Mouse (Mus musculus) midbrain, postnatal 0 days (tissue): ENCODE measurements around the gene Abat. TPM values are rescaled to one million over a fixed set of nuclear protein-coding genes. Genes with fewer than 3 reads are reported as not detected.

Experiments used
- ATAC-seq: fragments of 200-750 bp; cut with Nextera tagmentation; 2 replicates; pipeline ENCODE4 v1.8.0; 2017; ENCODE audit warnings: moderate number of reproducible peaks, mild to moderate bottlenecking, moderate TSS enrichment, moderate library complexity; ENCODE audit not compliant: low FRiP score
- DNase-seq: peaks from one replicate; pipeline ENCODE4 v3.0.0-alpha.2; 2015; ENCODE audit warnings: low spot score
- H3K27ac ChIP-seq: fragments of 300-500 bp; sonication (generic); 2 replicates; pipeline ENCODE4 v1.5.1; 2014; ENCODE audit warnings: low read depth, mild to moderate bottlenecking, low read length, mixed read lengths
- H3K27me3 ChIP-seq: fragments of 300-500 bp; sonication (generic); 2 replicates; pipeline ENCODE4 v1.6.1; 2014; ENCODE audit warnings: low read length, control low read depth, mixed read lengths; ENCODE audit not compliant: insufficient read depth
- H3K36me3 ChIP-seq: fragments of 300-500 bp; sonication (generic); 2 replicates; pipeline ENCODE4 v1.6.1; 2014; ENCODE audit warnings: low read length, control low read depth, mixed read lengths; ENCODE audit not compliant: insufficient read depth
- H3K4me1 ChIP-seq: fragments of 300-500 bp; sonication (generic); 2 replicates; pipeline ENCODE4 v1.6.1; 2014; ENCODE audit warnings: mild to moderate bottlenecking, control low read depth, antibody characterized with exemption, low read length, mixed read lengths; ENCODE audit not compliant: insufficient read depth
- H3K4me2 ChIP-seq: fragments of 300-500 bp; sonication (generic); 2 replicates; pipeline ENCODE4 v1.6.1; 2014; ENCODE audit warnings: low read depth, mild to moderate bottlenecking, low read length, mixed read lengths; ENCODE audit not compliant: poor library complexity, severe bottlenecking
- H3K4me3 ChIP-seq: fragments of 300-500 bp; sonication (generic); 2 replicates; pipeline ENCODE4 v1.5.1; 2014; ENCODE audit warnings: low read depth, mild to moderate bottlenecking, low read length, moderate library complexity
- H3K9ac ChIP-seq: fragments of 300-500 bp; sonication (generic); replicated peaks from 2 replicates; pipeline ENCODE4 v1.6.1; 2014; ENCODE audit warnings: mild to moderate bottlenecking, low read length, moderate library complexity, mixed read lengths; ENCODE audit not compliant: poor library complexity, severe bottlenecking
- H3K9me3 ChIP-seq: fragments of 300-500 bp; sonication (generic); 2 replicates; pipeline ENCODE4 v1.6.1; 2016; ENCODE audit warnings: low read length, control low read depth
- CTCF ChIP-seq: IDR thresholded peaks from 2 replicates; pipeline ENCODE4 v1.5.1; 2016; ENCODE audit warnings: antibody characterized with exemption, mild to moderate bottlenecking
- WGBS: fragments of 180-500 bp; shearing (Covaris S2); extraction: QIAGEN DNeasy Blood & Tissue Kit; methylation state at CpG from one replicate; pipeline ENCODE4 v1.1.7; 2014; 5-methylcytosine and 5-hydroxymethylcytosine counted together
- polyA plus RNA-seq: library from polyadenylated mRNA; unstranded; fragments of >200 nt; fragmentation: Nextera tagmentation; extraction: Ambion mirVana; gene quantifications from 2 replicates; pipeline ENCODE4 v1.2.1, GENCODE M21; 2015
- total RNA-seq: library from RNA; depleted of rRNA; stranded (reverse); fragments of >200 nt; gene quantifications from 2 replicates; pipeline ENCODE4 v1.2.3, GENCODE M21; 2014

The Abat gene
- total and polyA plus RNA-seq, 2 experiments from 2014 or later: 89.4 to 137 TPM

GRCm38 (mm10) chr16:8525877-8526276 lies 12.6 kb downstream of the Abat start:
- H3K4me2 ChIP-seq: no peak overlapping the region
- no peak overlapping the region for H3K27ac ChIP-seq
- peaks cover 7% of the 10 kb centered on the region; the same call in 1 of the 2 replicates for H3K4me1 ChIP-seq
- no peaks in the 10 kb centered on the region for H3K36me3 ChIP-seq
- H3K9ac ChIP-seq: no peak overlapping the region
- no peak for TF ChIP-seq CTCF
- no peak overlapping the region for H3K4me3 ChIP-seq
- WGBS: 77% methylated on average over 7 of the region's 7 CpGs
- H3K27me3 ChIP-seq: no peaks in the 10 kb centered on the region
- H3K9me3 ChIP-seq: no peaks in the 10 kb centered on the region
- ATAC-seq (no peak), DNase-seq (no peak)

GRCm38 (mm10) chr16:8529389-8529788 lies 16.2 kb downstream of the Abat start:
- Histone ChIP-seq H3K4me3 (no peak overlapping the region), H3K27me3 (no peaks in the 10 kb centered on the region), H3K9me3 (no peaks in the 10 kb centered on the region), H3K36me3 (no peaks in the 10 kb centered on the region), H3K4me2 (no peak overlapping the region), H3K9ac (no peak overlapping the region), H3K4me1 (no peaks in the 10 kb centered on the region), H3K27ac (no peak overlapping the region)
- ATAC-seq (no peak), DNase-seq (no peak)
- 97% methylated on average over 1 of the region's 1 CpGs for WGBS
- no peak for TF ChIP-seq CTCF

- ATAC-seq (no peak), DNase-seq (no peak)
- H3K4me1 ChIP-seq: no peaks in the 10 kb centered on the region
- H3K27ac ChIP-seq: no peak overlapping the region
- H3K4me3 ChIP-seq: no peak overlapping the region
- no peaks in the 10 kb centered on the region for H3K9me3 ChIP-seq
- no peak for TF ChIP-seq CTCF
- no peak overlapping the region for H3K4me2 ChIP-seq
- H3K27me3 ChIP-seq: no peaks in the 10 kb centered on the region
- no peak overlapping the region for H3K9ac ChIP-seq
- H3K36me3 ChIP-seq: no peaks in the 10 kb centered on the region
- WGBS: 77% methylated on average over 14 of the region's 14 CpGs
Observed at GRCm38 (mm10) chr16:8530018-8530417, 16.8 kb downstream of the Abat start.

- no peak for TF ChIP-seq CTCF
- Histone ChIP-seq H3K4me1 (no peaks in the 10 kb centered on the region), H3K27ac (no peak overlapping the region), H3K4me2 (no peak overlapping the region), H3K4me3 (no peak overlapping the region), H3K9ac (no peak overlapping the region), H3K27me3 (no peaks in the 10 kb centered on the region), H3K36me3 (no peaks in the 10 kb centered on the region), H3K9me3 (no peaks in the 10 kb centered on the region)
- ATAC-seq (no peak), DNase-seq (no peak)
- 95% methylated on average over 9 of the region's 9 CpGs for WGBS
Observed at GRCm38 (mm10) chr16:8532461-8532860, 19.2 kb downstream of the Abat start.

GRCm38 (mm10) chr16:8532894-8533293 lies 19.7 kb downstream of the Abat start:
- 71% methylated on average over 7 of the region's 7 CpGs for WGBS

GRCm38 (mm10) chr16:8533477-8533876 lies 20.2 kb downstream of the Abat start:
- Histone ChIP-seq H3K27ac (no peak overlapping the region), H3K9ac (no peak overlapping the region), H3K27me3 (no peaks in the 10 kb centered on the region), H3K9me3 (no peaks in the 10 kb centered on the region), H3K4me3 (no peak overlapping the region), H3K4me1 (0 out of 2 replicates have a peak, but pooled peaks cover 1% of the 10 kb centered on the region), H3K4me2 (no peak overlapping the region), H3K36me3 (no peaks in the 10 kb centered on the region)
- ATAC-seq: no peak
- WGBS: 93% methylated on average over 6 of the region's 6 CpGs
- no peak for TF ChIP-seq CTCF
- DNase-seq: no peak

More at GRCm38 (mm10) chr16:8532894-8533293, 19.7 kb downstream of the Abat start:
- Histone ChIP-seq H3K4me3 (no peak overlapping the region), H3K9ac (no peak overlapping the region), H3K27me3 (no peaks in the 10 kb centered on the region), H3K4me1 (no peaks in the 10 kb centered on the region), H3K9me3 (no peaks in the 10 kb centered on the region), H3K4me2 (no peak overlapping the region), H3K36me3 (no peaks in the 10 kb centered on the region), H3K27ac (no peak overlapping the region)
- ATAC-seq (no peak), DNase-seq (no peak)
- no peak for TF ChIP-seq CTCF
